In genomic region chr10:63099521-63099920, GRCm38 (mm10) we compare ENCODE assay signal across 8 mouse cellular contexts. TPM values are rescaled to one million over a fixed set of nuclear protein-coding genes. Genes with fewer than 3 reads are reported as not detected.
DNase-seq lines count a peak whose midpoint lies in the region; ATAC-seq and TF ChIP-seq lines count a peak whose summit lies in the region.
"Had no signal": no experiment of that assay in that cellular context is flagged by ENCODE, and none has a peak within 500 bp of the region (broad histone marks: within the 10 kb centered on the region; RNA-seq: fewer than 3 reads in every experiment).

TSS of gene Atoh7 (plus strand) at chr10:63099651.

- H3K27ac ChIP-seq in lung, postnatal 0 days (ENCODE audit: low read length) = no peak within 1 kb of the TSS
- H3K27ac ChIP-seq in hindbrain, embryonic 15.5 days (replicated peaks) = peak within 1 kb of the TSS; percentile 67
- H3K27ac ChIP-seq in midbrain, embryonic 14.5 days (replicated peaks; ENCODE audit: low read depth, low read length) = peak within 1 kb of the TSS; percentile 61

- ATAC-seq in lung, postnatal 0 days = no peak
- peak; percentile 21; the same call in 1 of the 2 replicates for ATAC-seq in hindbrain, embryonic 15.5 days (ENCODE audit: low FRiP score, low read depth)
- no peak for ATAC-seq in midbrain, embryonic 14.5 days (ENCODE audit: low FRiP score, low TSS enrichment)

- peak within 1 kb of the TSS; percentile 47 for H3K4me3 ChIP-seq in lung, postnatal 0 days (ENCODE audit: low read depth, low read length)
- H3K4me3 ChIP-seq in hindbrain, embryonic 15.5 days = peak within 1 kb of the TSS; percentile 58
- H3K4me3 ChIP-seq in midbrain, embryonic 14.5 days (replicated peaks; ENCODE audit: low read depth, low read length) = peak within 1 kb of the TSS; percentile 62

- no peaks in the 10 kb centered on the region for H3K9me3 ChIP-seq in lung, postnatal 0 days (ENCODE audit: low read length)
- no peaks in the 10 kb centered on the region for H3K9me3 ChIP-seq in hindbrain, embryonic 15.5 days
- H3K9me3 ChIP-seq in midbrain, embryonic 14.5 days (ENCODE audit: control insufficient read depth, low read length) = no peaks in the 10 kb centered on the region

- peak within 1 kb of the TSS; percentile 88 for H3K4me2 ChIP-seq in lung, postnatal 0 days (replicated peaks; ENCODE audit: low read depth, low read length)
- H3K4me2 ChIP-seq in hindbrain, embryonic 15.5 days = peak within 1 kb of the TSS; percentile 85
- peak within 1 kb of the TSS; percentile 93 for H3K4me2 ChIP-seq in midbrain, embryonic 14.5 days (ENCODE audit: low read length)

- H3K27me3 ChIP-seq in lung, postnatal 0 days (replicated peaks; ENCODE audit: insufficient read depth, low read length) = peaks cover 22% of the 10 kb centered on the region
- peaks cover 9% of the 10 kb centered on the region for H3K27me3 ChIP-seq in hindbrain, embryonic 15.5 days
- no peaks in the 10 kb centered on the region for H3K27me3 ChIP-seq in midbrain, embryonic 14.5 days (ENCODE audit: control insufficient read depth, insufficient read depth, low read length)

- 10% methylated on average over 16 of the region's 16 CpGs for WGBS in lung, postnatal 0 days
- 6% methylated on average over 16 of the region's 16 CpGs for WGBS in hindbrain, embryonic 15.5 days
- 4% methylated on average over 16 of the region's 16 CpGs for WGBS in midbrain, embryonic 14.5 days

- no peaks in the 10 kb centered on the region for H3K4me1 ChIP-seq in lung, postnatal 0 days (ENCODE audit: insufficient read depth, low read depth, low read length)
- H3K4me1 ChIP-seq in hindbrain, embryonic 15.5 days (replicated peaks) = peaks cover 14% of the 10 kb centered on the region; the same call in 1 of the 2 replicates
- H3K4me1 ChIP-seq in midbrain, embryonic 14.5 days (ENCODE audit: control insufficient read depth, insufficient read depth, low read length) = peaks cover 6% of the 10 kb centered on the region

- TF ChIP-seq EP300 in lung, postnatal 0 days (IDR thresholded peaks at IDR 0.05) = no peak

- no peaks in the 10 kb centered on the region for H3K36me3 ChIP-seq in lung, postnatal 0 days (ENCODE audit: insufficient read depth, low read length)
- H3K36me3 ChIP-seq in hindbrain, embryonic 15.5 days = no peaks in the 10 kb centered on the region
- no peaks in the 10 kb centered on the region for H3K36me3 ChIP-seq in midbrain, embryonic 14.5 days (ENCODE audit: control insufficient read depth, insufficient read depth, low read length)

- no peak for TF ChIP-seq CTCF in lung, postnatal 0 days (IDR thresholded peaks at IDR 0.05)

- DNase-seq in lung, postnatal 0 days (ENCODE audit: low spot score) = no peak
- DNase-seq in lung, adult 18-20 months = no peak
- peak; percentile 50 for DNase-seq in embryo, embryonic 10.5 days (ENCODE audit: low spot score)
- DNase-seq in midbrain, embryonic 14.5 days = peak; percentile 23
- no peak for DNase-seq in gastrocnemius, adult 8-10 months (ENCODE audit: low spot score in 2 of 2)
- no peak for DNase-seq in ovary, postnatal 14 days (ENCODE audit: low spot score)

- H3K9ac ChIP-seq in lung, postnatal 0 days (replicated peaks; ENCODE audit: low read depth) = no peak within 1 kb of the TSS; the same call in 1 of the 2 replicates
- H3K9ac ChIP-seq in hindbrain, embryonic 15.5 days = peak within 1 kb of the TSS; percentile 63
- H3K9ac ChIP-seq in midbrain, embryonic 14.5 days (replicated peaks; ENCODE audit: low read length) = peak within 1 kb of the TSS; percentile 66

RNA-seq across cellular contexts. Expression of gene Atoh7, which starts in this region (rescaled TPM):
- not detected in 2 replicates for polyA plus RNA-seq in lung, postnatal 0 days (2015; fragmentation: Nextera tagmentation; extraction: Ambion mirVana)
- polyA plus RNA-seq in hindbrain, embryonic 15.5 days (2015; fragmentation: Nextera tagmentation; extraction: Ambion mirVana) = 8.5 and 15.0 TPM in 2 replicates
- 1.4 and 2.5 TPM in 2 replicates for polyA plus RNA-seq in midbrain, embryonic 14.5 days (2014; fragmentation: Nextera tagmentation; extraction: Ambion mirVana)
- under 1 TPM in 1 of 4 experiments, not detected in 3; 0.46 TPM for total RNA-seq in gastrocnemius, adult 8-10 months (2022)
- total RNA-seq: neutrophil, adult 5-6 weeks had no signal

Comparison
In these comparisons a context has a peak if more than half of its experiments do, and no peak if none do; other contexts are left out.
1. DNase-seq: peak in embryo, embryonic 10.5 days (single experiment) and midbrain, embryonic 14.5 days (single experiment); none in lung, postnatal 0 days (single experiment), lung, adult 18-20 months (0 of 2), gastrocnemius, adult 8-10 months (0 of 2) and ovary, postnatal 14 days (single experiment).
2. Peak in every context shown above with its lines, with median percentiles within 50 percentile points of each other: H3K4me2 ChIP-seq and H3K4me3 ChIP-seq.